Mouse (Mus musculus) ovary, postnatal 36 days (tissue): ENCODE measurements around the gene Rgcc.

ENCODE experiments used
- DNase-seq: peaks from one replicate; pipeline ENCODE4 v3.0.0; 2022; ENCODE audit warnings: low spot score, mixed read lengths

Rgcc gene

DNA sequence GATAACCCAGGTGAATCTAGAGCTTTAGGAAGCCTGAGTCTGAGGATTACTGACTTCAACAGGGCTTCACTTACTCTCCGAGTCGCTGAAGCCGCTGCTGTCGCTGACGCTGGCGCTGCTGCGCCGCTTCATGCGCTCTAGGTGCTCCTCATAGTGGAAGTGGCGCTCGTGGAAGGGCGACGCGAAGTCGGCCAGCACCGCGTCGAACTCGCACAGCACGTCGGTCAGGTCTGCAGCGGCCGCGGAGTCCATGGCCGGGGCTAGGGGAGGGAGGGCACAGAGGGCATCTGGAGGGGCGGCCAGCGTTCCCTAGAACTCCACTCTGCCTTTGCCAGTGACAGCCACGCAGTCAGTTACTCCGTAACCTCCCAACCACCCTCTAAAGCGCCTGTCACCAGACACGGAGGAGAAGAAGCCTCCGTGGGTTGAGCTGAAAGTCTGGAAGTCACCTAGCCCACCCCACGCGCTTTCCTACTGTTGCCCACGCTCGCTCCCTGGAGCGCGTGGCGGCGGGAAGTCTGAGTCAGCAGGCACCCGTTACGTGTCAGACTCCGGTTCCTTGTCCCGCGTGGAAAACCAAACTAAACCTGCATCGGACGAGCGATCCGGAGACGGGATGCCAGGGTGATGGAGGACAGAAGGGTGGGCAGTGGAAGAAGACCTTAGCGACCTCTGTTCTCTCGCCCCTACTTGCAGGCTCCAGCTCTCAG is 649 bp downstream of the Rgcc start:
- DNase-seq: peak; percentile 30

DNA sequence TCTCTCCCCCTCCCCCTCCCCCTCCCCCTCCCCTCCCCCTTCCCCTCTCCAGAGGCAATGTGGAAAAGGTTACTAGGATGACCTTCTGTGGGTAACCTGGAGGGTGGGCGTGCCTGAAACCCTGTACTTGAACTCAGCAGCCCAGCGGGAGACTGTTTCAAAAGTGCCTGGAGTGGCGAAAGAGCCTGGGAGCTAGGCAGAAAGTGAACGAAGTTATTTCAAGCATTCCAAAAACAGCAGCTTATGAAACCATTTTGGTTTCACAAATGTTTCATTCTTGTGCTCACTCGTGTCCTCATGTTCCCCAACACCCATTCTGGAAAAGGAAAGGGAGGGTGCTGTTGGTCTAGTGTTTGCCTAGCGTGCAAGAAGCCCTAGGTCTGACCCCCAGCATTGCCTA is 1.6 kb downstream of the Rgcc start:
- no peak for DNase-seq

DNA sequence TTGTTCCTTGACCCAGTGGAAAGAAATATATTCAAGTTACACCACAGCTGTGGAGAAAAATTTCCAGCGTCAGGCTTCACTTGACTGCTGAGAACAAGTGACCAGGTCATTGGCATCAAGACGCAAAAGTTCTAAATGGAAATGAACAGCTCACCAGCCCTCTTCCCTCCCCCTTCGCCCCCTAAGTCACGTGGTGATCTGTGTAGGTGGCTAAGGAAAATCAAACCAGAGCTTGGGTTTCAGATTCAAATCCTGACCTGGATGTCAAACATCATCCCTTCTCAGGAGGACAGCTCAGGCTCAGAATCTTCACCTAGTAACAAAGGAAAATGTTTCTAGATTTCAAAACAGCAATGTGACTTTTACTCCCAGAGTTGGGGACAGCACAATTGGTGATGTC is 2.2 kb downstream of the Rgcc start:
- no peak for DNase-seq

DNA sequence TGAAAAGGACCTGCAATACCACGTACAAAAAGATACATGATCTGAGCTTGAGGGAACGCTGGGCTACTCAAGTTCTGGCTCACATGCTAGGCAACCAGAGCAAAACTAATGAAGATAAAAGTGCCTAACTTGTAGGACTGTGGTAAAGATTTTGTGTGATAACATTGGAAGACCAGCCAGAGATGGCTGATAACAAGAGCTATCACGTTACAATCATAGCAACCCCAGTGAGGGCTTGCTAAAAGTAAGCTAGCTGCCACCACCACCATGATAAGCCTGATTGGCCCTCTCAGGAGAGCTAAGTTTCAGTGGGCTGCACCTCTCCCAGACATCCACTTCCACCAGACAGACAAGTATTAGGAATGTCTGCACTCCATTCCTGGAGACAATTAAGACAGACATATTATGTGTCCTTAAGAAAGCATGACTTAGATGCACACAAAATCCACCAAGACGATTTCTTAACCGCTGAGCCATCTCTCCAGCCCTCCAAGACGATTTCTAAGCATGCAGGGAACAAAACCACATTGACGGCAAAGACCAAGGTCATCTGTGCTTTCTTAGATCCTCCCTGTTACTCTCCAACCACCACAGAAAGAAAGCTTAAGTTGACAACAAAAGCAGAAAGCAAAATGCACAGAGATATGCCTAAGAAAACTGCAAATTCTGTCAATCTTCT is 3.0 kb downstream of the Rgcc start:
- DNase-seq: no peak

DNA sequence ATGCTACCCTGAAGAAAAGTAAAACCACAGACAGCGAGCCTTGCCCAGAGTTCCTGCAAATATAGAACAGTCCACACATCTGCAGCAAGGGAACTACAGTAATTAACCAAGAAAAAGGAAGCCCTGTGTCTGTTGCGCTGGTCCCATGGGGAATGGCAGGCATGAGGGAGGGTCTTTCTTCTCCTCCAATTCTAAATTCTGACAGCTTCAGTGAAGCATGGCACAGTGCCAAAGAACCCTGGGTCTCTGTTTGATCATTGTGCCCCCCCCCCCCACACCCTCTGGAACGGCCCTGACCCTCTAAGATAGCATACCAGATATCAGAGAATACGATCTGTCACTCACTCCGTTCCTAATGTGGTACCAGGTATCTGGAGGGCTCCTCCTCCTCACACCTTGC is 4.6 kb downstream of the Rgcc start:
- no peak for DNase-seq

DNA sequence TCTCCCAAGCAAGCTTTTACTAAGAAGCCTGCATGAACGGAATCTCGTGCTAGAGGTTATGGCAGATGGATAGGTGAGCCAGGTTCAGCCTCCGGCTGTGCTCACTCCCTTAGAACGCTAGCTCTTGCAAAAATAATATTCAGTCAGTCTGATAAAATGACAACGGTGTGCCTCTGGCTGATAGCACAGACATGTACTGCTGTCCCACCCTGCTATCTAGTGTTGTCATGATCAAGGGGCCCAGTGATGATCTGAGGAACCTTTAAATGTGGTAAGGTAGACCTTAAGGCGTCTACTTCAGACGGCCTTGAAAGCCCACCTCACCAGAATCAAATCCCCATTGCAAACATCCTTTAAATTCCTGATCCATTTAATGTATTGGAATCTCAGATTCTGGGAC is 5.2 kb downstream of the Rgcc start:
- DNase-seq: no peak

DNA sequence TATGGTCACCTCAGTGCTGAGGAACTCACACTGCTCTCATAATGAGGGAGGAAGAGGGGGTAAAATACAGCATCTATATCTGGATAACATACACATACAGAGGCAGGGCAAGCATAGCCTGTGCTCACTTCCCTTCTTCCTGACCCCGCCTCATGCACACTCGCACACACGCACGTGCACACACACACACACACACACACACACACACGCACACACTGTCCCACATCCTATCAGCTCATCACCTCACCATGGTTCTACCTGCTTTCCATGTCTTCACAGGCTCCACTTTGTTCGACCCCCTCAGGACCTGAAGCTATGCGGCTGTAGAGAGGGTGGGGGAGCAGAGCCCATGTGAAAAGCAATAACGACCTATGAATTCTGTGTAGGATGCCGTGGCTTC is 5.9 kb downstream of the Rgcc start:
- no peak for DNase-seq

DNA sequence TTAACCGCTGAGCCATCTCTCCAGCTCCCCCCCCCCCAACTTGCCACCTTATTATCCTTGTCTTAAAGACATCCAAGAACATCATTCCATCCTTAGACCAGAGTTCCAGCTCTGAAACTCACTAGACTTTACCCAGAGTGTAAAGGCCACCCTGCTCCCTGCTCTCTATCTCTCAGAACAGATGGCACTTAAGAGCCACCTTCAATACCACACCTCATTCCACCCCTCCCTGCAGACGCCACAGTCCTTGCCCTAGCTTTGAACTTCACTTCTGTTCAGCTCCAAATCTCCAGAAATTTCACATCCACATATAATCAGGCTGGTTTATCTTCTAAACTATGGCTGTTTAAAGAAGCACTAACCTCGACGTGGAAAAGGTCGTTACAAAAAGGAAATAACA is 6.5 kb downstream of the Rgcc start:
- no peak for DNase-seq

DNA sequence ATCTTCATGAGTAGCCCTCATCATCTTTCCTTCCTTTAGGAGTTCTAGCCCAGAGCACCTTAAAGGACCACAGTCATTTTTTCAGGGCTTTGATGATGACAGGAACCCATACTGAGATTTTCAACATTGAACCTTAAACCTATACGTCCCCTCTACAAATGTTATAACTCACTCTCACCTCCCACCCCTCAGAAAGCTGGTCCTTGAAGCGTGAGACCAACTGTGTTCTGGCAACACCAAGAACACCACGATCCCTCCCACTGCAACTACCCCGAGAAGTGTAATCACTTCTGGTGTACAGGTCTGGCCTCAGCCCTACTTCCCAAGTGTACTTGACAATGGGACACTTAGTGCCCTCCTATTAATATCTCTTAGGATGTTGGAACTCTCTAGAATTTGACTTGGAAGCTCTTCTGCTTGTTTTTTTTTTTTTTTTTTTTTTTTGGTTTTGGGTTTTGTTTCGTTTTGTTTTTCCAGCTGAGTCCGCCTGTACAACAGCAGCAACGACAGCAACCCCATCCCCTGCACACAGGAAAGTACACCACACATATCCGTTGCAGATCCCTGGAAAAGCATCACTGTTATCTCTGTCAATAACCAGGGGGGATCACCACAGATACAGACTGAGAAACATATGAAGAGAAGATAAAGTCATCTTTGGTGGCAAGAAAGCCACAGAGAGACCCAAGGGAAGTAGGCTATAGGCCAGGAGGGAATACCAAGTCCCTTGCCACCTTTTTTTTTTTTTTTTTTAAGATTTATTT is 7.2 kb downstream of the Rgcc start:
- no peak for DNase-seq

DNA sequence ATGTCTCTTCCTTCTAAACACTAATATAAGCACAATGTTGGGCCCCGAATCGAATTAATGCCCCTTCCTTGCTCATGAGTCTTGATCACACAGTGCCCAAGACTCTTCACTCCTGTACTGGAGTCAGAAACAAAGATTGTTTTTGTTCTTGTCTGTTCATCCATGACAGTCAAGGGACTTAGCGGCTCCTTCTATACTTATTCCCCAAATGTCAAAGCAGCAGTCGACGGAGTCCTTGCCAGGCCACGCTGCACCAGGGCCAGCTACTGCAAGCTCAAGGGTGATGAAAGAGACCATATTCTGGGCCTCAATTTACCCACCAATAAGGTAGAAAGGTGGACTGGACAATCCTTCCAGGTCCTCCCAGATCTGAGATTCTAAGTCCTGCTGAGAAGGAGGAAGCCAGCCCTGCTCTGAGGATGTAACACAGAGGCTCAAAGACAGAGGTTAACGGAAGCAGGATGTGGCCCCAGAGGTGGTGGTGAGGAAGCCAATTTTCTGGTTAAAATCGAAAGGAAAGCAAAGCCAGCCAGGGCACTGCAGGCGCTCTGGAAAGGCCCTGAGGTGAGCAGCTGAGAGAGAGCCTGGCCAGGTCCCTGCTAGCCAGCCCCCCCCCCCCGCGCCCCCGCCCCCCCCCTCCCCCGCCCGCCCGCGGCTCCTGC is 8.2 kb downstream of the Rgcc start:
- DNase-seq: no peak

DNA sequence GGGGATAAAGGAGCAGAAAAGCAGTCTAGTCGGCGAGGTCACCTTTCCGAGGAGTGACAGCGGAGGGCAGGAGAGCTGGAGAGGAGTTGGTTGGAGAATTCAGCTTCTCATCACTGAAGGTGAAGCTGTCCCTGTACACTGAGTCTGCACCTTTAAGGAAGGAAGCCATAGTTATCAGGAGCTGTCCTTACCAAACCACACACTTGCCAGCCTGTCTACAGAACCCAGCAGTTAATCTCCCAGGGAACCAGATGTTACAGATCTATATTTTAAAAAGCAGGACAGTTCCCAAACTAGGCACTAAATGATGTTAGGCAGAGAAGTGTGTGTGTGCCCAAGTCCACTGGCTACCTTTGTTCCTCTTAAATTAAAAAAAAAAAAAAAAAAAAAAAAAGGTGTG is 9.8 kb downstream of the Rgcc start:
- no peak for DNase-seq

DNA sequence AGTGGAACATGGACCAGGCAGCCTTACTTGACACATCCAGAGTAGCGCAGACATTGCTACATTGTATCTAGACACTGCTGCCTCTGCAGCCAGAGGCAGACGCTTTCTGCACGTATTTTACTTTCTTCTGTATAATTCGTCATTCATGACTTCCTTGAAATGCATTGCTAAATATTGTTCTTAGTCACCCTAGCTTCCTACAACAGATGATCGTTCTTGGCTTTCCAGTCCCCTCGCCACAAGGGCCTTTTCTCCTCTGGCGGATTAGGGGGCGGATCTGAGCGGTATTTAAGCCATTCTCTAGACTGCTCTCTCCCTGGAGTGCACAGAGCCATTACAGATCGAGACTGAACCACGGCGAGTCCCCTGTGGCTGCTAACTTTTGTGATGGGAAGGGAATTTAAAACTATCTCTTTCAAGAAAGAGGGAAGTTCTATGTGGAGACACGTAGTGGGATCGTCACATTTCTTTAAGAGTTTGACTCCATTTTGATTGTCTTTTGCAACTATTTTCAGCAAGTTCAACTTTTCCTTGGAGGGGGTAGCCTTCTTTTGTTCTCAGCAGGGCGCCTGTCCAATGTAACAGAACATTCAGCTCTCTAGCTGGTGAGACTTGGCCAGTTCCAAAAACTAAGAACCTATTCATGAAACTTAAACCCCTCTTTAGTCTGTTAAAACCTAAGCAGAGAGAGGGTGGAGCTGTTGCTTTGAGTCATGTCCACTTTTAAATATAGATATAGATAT is 10.6 kb downstream of the Rgcc start:
- no peak for DNase-seq

DNA sequence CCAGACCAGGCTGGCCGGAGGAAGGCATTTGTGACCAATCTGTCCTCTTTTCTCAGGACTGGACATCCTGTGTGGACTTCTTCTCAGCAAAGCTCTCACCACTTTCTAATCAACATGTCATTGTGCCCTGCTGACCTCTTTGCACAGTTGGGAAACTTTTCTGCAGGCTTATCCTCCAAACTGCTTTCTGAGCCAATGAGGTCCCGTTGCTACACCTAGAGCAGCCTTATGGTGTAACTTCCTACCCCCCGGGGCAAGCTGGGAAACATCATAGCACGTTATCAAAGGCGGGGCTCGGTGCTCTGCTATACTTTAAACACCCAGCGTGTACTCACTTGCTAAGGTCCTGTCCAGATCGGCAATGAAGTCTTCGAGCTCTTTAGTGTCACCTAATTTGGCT is 11.5 kb downstream of the Rgcc start:
- no peak for DNase-seq

DNA sequence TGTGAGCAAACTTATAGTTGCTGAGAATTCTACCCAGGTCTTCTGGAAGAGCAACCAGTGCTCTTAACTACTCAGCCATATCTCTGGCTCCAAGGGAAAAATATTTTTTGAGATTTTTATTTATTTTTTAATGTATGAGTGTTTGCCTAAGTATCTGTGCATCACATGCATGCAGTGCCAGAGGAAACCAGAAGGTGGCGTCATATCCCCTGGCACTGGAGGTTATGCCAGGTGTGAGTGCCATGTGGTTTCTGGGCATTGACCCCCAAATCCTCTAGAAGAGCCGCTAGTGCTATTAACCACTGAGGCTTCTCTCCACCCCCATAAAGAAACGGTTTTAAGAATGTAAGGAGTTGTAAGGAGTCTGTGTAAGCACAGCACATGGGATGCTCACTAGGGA is 13.2 kb downstream of the Rgcc start:
- no peak for DNase-seq

DNA sequence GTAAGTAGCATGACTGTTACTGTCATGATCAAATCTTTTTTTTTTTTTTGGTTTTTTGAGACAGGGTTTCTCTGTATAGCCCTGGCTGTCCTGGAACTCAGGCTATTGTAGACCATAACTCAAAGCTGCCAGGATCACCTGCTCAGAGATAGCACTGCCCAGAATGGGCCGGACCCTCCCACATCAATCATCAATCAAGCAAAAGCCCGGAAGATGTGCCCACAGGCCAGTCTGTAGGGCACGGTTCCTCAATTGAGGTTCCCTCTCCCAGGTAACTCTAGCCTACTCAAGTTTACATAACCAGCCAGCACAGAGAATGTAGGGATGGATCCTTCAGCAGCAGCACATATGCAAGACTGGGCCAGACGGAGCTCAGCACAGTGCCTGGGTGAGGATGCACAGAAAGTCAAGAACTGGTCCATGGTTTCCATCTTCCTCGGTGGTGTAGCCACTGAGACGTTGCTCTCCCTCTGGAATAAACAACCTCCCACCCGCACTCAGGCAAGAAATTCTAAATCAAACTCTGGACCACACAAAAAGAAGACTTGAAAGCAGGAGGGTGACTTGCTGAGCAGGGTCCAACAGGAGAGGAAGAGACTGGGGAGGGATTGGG is 14.1 kb downstream of the Rgcc start:
- no peak for DNase-seq

DNA sequence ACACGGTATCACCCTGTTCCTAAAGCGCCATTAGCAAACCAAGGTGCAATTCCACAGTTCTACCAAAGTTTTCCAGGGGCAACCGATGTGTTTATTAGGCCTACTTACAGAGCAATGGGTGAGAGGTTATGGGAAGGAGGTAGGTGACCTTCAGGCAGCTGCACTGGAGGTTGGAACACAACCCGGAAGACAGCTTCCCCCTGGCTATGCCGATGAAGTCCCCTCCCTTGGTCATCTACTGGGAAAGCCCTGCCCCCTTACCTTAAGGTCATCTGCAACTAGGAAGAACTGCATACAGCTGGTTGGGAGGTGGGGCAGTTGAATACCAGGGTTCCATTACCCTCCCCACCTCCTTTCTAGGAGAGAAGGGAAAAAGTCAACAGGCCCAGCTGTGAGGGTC is 15.9 kb downstream of the Rgcc start:
- DNase-seq: no peak

DNA sequence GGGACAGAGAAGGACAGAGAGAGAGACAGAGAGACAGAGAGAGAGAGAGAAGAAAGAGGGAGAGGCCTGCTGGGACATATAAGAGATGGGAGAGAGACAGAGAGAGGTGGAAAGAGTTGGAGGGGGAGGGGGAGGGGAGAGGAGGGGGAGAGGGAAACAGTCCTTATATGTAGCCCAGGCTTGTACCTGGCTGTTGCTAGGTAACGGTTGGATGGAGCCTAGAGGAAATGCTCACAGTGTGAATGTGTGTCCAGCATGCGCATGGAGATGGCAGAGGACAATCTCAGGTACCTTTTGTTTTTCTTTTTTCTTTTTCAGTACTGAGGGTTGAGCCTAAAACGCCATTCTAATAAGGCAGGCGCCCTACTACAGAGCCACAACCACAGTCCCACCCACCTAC is 16.8 kb downstream of the Rgcc start:
- DNase-seq: no peak

DNA sequence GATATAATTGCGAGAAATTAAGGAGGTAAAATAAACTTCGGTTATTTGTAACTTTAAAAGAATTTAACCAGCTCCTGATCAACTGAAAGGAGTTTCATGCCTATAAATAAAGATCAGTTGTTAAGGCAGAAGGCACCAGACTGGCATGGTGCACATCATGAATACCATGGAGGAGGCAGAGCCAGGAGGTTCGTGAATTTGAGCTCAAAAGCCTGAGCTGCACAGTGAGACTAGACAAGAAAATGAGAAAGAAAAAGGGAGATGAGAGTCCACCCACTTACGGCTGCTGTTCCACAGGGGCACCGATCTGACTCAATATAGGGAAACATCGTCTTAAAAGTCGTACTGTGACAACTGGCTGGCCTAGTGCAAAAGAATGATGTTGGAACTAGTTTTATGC is 17.5 kb downstream of the Rgcc start:
- no peak for DNase-seq

DNA sequence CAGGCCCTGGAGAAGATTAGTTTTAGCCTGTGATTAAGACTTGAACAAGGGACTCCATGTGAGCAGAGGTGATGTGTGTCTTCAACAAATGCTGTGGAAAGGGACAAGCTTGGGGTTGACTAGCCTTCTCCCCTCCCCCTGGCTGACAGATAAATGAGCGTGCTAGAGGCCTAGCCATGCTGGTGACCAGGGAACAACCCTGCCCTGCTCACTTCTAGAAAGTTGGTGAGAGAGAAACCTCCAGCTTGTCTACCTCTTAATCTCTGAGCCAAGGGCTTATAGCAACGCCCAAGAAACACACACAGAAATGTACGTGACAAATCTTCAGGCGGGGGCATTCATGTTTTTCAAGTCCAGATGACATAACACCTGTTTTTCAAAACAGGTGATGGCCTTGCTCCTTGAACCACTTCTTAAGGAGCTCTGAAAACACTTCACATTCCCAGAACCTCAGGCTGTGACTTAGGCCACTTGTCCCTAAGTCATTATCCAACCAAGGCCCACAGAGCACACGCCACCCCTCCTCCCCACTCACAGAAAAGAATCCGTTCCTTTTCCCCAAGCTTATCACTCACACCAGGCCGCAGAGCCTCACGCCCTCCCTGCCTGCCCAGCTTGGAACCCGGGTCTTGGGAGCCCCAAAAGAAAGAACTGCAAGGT is 19.4 kb downstream of the Rgcc start:
- no peak for DNase-seq

DNA sequence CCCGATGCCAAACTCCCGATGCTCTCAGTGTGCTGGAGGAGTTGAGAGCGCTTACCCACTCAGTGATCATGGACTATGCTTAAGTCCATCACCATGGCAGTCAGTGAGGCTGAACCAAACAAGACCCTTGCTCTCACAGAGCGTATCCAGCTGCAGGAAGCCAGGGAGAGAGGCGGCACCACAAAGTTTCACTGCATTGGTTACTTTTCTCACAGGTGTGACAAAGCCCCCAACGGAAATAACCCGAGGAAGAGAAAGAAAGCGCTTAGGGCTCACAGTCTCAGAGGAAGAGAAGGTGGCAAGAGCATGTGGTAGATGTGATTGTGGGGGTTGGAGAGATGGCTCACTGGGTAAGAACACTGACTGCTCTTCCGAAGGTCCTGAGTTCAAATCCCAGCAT is 21.0 kb downstream of the Rgcc start:
- no peak for DNase-seq

DNA sequence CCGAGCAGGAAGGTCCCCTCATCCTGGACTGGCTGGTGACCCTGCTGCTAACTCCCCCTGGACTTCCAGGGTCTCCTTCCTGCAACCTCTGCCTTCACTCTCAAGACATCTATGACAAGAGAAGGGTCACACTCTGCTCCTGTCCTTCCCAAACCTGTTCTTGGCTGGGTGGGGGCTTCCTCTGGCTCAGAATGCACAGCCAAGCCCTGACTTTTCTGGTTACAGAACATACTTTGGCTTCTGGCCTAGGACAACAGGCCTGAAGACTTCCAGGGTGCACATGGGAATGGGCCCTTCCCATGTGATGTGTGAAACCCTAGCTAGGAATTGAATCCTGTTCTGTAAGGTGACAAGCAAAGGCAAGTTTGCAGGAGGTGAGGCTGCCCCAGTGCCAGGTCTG is 22.0 kb downstream of the Rgcc start:
- DNase-seq: no peak
